Mouse (Mus musculus) lung, postnatal 36 days (tissue): ENCODE data around the gene Crabp2.

Source experiments
- DNase-seq: peaks from one replicate; pipeline ENCODE4 v3.0.0; 2022; ENCODE audit warnings: mixed read lengths

The Crabp2 gene

DNA sequence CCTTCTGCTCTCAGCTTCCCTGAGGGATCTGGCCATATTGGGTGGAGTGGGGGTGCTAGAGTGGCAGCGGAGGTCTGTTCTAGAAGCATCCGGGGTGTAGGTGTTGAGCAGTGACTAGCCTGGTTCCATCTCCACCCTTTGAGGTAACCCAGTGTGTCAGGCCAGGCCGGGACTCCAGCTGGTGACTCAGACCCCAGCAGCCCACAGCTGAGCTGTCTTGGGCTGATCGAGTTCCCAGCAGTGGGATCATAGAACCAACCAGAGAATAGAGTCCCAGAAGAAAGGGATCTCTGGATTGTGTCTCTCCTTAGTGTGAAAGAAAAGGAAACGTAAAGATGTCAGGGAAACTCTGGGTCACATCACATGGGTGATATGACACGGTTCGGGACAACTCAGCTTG, 10.9 kb downstream of the Crabp2 start:
- no peak for DNase-seq

DNA sequence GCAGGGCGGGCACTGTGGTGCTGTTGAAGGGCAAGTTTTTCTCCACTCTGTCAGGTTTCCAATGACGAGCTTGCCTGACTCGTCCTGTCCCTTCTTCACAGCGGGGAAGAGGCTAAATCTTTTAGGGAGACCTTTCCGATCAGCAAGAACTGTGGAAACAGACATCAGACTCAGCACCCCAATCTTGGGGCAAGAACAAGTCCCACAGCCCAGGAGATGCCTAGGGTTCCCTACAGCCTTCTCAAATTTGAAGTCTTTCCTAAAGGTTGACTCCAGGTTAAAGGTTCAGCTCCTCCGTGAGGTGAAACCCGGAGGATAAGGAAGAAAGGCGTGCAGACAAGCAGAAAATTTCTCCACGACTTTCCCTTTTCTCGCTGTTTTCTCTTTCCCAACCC, 11.7 kb downstream of the Crabp2 start:
- no peak for DNase-seq

DNA sequence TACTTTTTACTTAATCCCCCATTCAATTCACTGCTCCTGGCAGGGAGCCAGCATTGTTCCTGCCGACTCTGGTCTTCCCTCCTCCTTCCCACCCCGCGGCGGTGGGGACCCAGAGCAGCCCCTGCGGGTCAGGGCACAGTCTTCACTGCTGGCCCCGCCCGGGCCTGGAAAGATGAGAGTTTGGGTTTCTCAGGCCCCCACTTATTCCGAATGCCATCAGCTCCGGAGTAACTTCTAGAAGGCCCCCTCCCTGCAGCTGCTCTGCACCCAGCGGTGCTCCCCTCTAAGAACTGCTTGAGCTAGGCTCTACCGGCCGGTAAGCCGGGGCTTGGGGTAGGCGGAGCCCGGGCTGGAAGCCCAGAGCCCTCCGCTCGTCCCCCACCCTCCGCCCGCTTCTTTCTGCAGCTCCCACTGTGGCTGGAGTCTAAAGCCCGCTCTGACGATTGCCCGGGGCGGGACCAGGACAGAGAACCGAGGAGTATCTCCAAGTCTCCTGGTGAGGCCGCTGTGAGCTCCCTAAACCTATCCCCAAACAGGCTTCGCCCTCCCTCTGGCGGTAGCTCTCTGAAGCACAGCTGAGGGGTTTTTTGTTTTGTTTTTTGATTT, 12.2 kb downstream of the Crabp2 start:
- DNase-seq: peak; percentile 95

DNA sequence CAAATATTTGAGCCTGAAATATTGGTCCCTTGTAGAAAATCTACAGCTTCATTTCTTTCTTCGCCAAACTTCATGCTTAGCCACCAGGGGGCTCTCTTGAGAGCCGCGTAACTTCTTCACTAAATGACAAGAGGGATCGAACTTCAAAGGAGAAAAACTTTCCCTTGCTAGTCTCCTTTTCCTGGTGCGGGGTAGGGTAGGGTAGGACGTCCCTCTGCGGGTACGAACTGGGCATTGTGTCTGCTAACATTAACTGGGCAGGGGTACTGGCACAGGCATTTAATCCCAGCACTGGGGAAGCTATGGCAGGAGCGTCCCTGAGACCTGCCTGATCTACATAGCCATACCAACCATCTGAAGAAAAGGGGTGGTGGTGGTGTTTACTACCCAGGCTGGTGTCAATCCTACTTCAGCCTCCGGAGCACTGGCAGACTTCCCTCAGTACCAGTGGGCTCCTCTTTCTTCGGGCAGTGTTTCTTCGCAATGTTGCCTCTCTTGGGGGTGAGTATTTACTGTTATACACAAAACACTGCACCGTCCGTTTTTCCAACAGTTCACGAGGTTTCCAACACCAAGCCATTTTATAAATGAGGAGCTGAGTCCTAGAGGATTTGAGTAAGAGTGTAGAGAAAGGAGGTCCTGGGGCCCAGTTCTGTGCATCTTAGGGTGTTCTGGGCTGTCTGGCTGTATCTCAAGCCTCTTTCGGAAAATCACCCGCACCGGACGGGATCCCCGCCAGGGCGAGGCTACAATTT, 21.9 kb downstream of the Crabp2 start:
- peak; percentile 82 for DNase-seq

DNA sequence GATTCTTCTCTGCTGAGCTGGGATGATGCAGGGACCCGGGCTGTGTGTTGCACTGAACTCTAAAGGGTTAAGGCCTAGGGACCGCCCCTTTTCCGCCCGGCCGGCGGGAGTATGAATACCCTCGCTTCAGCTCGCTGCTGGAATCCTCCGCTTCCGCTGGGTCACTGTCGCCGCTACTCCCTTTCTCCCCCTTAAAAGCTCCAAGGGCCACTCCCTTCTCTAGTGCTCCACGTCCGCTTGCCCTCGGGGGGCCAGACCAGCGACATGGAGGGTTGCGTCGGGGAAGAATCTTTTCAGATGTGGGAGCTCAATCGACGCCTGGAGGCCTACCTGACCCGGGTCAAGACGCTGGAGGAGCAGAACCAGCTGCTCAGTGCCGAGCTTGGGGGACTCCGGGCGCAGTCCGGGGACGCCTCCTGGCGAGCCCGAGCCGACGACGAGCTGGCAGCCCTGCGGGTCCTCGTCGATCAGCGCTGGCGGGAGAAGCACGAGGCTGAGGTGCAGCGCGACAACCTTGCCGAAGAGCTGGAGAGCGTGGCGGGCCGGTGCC, 22.5 kb downstream of the Crabp2 start, which contains the start of gene Nes:
Nes (plus strand) TSS at position 140 of the 550 bp plus-strand sequence.
- peak; percentile 79 for DNase-seq

DNA sequence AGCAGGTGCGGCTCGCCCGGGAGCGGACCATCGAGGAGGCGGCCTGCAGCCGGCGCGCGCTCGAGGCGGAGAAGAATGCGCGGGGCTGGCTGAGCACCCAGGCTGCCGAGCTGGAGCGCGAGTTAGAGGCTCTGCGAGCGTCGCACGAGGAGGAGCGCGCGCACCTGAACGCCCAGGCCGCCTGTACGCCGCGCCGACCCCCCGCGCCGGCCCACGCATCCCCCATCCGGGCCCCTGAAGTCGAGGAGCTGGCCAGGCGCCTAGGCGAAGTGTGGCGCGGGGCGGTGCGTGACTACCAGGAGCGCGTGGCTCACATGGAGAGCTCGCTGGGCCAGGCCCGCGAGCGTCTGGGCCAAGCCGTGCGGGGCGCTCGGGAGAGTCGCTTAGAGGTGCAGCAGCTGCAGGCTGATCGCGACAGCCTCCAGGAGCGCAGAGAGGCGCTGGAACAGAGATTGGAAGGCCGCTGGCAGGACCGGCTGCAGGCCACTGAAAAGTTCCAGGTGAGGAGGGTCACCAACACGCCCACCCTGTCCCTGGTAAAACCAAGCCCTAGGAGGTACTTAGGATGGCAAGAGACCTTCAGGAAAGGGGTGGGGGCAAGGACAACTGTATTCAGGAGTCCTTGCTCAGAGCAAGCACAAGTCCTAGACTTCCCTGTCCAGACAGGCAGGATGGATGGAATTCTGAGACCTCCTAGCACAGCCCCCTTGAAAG, 23.2 kb downstream of the Crabp2 start:
- no peak for DNase-seq

DNA sequence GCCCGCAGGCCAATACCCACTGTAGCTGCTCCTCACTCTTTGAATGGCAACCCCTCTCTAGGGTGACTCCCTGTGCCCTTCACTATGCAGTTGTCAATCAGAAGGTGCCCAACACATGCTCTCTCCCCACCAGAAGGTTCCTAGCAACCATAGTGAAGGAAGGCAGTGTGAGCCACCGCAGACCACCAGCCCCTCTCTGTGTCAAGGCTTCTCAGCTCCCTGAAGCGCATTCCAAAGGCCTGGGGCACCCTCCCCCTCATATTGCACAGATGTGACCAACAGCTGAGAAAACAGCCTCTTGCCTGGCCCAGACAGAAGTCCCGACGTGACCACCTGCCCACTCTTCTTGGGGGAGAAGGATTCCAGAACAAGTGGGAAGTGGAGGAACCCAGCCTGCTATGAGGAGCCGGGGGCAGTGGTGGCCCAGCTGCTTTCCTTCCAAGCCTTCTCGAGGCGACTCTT, 23.8 kb downstream of the Crabp2 start:
- no peak for DNase-seq

DNA sequence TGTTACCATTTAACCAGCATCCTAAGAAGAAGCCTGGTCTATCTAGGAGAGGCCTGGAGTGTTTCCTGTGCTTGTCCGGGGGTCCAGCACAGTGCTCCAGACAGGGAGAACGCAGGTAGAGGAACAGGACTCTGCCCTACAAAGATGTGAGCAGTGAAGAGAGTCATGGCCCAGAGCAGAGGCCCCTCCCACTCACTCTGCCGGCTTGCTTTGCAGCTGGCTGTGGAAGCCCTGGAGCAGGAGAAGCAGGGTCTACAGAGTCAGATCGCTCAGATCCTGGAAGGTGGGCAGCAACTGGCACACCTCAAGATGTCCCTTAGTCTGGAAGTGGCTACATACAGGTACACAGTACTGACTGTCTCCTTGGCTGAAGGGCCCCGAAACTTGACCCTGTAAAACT, 24.3 kb downstream of the Crabp2 start:
- DNase-seq: no peak

DNA sequence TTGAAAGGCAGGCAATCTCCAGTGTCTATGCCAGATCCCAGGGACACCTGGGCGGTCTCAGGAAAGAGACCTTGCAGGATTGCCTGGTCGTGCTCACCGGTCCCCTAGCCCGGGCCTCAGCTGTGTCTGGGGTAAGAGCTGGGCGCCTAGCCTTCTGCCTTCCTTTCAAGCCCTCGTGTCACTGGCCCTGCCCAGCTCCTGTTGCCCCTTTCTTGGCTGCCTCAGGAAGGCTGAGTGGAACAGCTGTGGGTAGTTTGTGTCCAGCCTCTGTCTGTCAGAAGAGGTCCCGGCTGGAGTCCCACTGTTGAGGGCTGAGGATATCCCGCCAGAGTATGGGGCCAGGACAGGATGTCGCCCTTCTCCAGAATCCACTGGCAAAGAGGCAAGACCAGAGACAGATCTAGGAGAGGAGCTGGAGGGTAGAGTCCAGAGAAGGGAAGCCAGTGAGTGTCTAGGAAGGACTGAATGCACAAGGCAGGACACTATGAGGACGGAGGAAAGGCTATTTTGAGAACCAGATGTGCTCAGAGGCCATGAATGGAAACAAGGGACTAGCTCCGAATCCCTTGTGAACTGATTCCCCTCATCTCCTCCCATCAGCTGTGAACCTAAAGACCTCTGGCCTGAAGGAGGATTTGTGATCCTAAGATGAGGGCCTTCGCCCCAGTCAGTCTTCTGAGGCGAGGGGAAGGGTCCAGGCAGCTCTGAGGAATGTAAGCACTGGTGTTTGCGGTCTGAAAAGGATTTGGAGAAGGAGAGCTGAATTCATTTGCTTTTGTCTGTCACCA, 25.3 kb downstream of the Crabp2 start:
- no peak for DNase-seq

DNA sequence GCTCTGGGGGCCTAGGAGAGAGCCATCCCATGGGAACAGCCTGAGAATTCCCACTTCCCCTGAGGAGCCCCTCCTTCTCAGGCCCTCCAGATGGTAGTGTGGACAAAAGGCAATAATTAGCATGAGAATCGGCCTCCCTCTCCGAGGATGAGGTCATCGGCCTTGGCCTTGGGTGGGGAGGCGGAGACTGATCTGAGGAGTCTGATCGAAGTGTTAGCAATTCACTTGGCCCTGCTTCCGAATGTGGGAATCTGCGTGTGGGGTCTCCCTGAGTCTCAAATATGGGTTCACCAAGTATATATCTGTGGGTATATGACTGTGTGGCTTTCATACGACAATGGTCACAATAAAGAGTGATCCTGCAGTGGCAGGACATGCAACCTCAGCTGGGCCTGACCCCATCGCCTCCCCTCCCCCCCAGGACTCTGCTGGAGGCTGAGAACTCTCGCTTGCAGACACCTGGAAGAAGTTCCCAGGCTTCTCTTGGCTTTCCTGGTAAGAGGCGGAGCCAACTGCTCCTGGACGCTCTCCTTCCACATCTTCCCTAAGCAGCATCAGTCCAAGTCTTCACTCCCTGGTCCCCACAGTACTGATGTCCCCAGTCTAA, 26.0 kb downstream of the Crabp2 start:
- peak; percentile 46 for DNase-seq

DNA sequence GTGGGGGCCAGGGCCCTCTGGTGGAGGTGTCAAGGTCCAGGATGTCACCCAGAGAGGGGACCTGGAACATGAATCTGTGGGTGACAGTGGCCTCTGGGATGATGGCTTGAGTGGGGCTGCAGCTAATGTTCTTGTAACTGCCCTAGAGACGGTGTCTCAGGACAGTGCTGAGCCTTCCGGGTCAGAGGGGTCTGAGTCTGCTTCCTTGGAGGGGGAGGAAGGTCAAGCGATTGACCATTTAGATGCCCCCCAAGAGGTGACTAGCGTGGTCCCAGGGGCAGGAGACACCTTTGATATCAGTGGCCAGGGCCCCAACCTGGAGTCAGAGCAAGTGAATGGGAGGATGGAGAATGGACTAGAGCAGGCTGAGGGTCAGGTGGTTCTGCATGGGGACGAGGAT, 31.0 kb downstream of the Crabp2 start:
- DNase-seq: no peak

DNA sequence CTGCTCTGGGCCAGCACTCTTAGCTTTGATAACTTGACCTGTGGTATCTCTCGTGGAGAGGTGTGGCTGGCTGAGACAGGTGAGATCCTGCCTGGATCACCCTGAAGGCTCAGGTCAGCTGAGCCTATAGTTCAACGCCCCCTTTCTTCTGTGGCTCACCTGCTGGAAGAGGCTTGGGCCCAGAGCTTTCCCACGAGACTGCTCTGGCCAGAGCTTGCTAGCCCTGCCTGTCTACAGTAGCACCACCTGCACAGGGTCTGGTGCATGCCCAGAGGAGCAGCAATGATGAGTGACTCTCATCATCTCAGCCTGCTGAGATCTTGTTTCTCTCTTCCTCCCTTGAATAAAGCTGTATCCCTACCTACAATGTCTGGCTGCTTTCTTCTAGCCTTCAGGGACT, 31.6 kb downstream of the Crabp2 start:
- DNase-seq: no peak

DNA sequence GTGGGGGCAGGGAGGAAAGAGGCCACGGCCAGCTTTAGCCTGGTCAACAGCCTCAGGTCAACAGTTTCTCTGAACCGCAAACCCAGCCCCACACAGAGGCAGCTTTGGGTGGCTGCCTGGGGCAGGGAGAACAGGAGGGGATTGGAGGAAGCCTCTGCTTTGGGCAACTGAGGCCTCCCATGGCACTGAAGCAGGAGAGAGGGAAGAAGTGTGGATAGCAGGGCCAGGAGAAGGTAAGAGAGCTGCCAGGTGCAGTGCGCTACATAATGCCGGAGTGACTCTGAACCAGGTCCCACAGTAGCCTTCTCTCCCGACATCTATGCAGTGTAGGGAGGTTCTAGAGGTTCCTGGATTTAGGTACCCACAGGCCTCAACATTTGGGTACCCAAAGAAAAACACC, 32.3 kb downstream of the Crabp2 start:
- DNase-seq: no peak

DNA sequence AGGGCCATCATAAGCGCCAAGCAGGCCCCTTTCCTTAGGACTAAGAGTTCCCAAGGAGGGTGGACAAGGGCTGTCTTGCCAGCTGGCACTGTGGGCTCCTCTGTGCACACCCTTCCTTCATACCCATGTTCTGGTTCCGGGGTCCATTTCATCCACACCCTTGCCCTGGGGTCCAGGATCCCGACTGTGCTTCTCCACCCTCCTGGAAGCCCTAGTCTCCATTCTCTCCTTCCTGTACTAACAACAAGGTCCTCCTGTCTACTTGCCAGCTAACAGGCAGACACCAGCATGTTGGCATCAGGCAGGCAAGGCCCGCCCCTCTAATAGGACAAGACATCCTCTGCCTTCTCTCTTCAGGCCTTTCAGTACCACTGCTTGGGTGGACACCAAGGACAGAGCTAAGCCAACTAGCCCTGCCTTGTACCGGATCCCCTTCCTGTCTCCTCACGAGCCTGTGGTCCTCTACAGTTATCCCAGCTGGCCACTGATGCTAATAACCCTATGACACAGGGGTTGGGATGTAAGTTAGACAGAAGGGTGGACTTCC, 32.8 kb downstream of the Crabp2 start:
- peak; percentile 65 for DNase-seq

DNA sequence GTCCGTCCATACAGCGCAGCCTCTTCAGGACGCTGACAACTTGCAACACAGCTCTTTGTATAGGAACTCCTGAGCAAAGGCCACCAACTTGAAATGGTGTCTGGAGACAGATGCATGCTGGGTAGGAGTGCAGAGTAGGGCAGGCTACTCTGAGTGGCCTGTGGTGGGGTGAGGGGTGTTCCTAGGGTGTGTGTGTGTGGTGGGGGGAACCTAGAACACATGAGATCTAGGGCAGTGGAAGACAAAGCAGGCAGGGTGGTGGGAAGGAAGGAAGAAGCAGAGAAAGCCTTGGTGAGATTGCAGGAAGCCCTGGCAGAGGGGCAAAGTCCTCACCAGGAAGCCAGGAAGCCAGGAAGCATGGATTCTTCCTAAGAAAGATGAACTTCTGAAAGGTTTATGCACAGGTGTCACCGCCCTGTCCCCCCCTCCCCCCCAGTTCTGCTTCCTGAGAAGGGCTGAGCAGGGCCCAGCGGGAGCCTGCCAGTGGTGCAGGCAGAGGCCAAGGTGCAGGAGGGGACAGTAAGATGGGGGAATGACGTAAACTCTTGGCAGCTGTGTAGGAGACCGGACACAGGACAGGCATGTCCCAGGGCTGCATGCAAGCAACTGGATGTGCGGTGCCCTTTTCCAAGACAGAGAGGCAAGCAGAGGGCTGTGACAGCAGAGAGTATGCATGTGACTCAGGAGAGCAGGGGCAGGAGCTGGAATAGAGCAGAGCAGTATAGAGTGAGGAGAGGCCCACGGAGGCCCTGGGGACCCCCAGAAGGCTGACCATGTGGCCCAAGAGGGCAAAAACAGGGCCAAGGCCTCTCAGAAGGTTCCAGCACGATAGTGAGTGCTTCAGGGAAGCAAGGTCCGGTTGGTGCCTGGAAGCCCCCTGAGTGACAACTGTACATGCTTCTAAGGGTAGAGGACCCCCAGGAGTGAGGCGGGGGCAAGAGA, 33.7 kb downstream of the Crabp2 start:
- DNase-seq: peak; percentile 87

DNA sequence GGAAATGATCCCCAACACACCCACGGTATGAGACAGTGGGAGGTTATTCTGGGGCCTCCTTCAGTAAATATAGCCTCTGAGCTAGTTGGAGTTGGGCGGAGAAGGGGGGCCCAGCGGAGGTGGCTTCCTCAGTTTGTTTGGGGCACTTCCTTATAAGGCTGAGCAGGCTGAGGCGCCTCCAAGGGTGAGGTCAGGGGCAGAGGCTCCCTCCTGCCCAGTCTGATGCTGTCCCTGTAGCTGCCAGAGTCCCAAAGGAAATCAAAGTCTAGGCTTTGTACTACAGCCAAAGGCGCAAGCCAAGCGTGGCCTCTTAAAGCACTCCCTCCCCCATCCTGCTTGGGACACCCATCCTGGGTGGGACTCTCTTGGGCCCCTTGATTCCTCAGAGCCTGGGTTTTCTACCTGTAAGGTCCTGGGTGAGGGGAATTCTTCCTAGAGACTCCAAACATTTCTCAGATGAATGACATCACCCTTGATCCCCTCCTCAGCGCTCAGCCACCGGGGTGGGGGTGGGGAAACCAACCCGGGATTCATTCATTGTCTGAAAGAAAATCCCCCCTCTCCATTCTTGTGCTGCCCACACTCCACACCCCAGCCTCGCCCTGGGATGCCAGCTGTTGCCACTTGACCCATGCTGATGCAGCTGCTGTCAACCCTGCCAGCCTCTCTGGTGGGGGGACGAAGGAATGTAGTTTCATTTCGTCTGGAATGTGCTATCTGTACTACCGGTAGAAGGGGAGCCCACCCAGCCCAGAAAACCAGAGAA, 34.6 kb downstream of the Crabp2 start:
- peak; percentile 89 for DNase-seq

DNA sequence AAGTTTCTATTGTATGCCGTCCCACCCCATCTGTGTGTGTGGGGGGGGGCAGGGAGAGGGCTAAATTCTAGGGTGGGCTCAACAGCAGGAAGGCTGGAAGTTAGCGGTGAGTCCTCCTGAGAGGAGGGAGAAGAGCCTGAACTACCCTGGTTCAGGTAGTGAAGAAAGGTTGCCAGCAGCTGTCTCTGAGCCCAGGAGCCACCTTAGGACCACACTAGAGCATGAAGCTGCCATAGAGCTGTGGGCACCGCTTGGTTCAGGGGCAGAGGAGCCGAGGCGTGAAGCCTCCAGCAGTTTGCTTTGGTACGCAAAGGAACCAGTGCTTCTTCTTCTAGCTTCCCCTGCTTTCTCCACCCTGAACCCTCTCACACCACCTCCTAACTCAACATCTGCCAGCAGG, 35.2 kb downstream of the Crabp2 start:
- no peak for DNase-seq

DNA sequence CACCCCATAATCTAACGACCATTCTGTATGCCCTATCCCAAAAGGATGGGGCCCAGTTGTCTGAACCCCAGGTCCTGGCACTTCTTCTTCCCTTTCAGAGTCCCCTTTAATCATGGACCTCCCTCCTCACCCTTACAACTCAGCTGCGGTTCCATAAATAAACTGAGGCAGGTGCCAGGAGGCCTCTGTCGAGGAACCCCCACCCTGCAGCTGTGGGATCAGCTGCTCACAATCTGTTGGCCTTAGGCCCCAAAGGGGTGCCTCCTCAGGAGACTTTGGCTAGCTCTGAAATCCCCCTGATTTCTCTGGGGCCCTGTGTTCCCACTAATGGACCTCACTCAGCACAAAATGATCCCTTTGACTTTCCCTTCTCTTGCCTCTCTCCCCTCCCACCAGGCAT, 35.6 kb downstream of the Crabp2 start:
- DNase-seq: no peak

DNA sequence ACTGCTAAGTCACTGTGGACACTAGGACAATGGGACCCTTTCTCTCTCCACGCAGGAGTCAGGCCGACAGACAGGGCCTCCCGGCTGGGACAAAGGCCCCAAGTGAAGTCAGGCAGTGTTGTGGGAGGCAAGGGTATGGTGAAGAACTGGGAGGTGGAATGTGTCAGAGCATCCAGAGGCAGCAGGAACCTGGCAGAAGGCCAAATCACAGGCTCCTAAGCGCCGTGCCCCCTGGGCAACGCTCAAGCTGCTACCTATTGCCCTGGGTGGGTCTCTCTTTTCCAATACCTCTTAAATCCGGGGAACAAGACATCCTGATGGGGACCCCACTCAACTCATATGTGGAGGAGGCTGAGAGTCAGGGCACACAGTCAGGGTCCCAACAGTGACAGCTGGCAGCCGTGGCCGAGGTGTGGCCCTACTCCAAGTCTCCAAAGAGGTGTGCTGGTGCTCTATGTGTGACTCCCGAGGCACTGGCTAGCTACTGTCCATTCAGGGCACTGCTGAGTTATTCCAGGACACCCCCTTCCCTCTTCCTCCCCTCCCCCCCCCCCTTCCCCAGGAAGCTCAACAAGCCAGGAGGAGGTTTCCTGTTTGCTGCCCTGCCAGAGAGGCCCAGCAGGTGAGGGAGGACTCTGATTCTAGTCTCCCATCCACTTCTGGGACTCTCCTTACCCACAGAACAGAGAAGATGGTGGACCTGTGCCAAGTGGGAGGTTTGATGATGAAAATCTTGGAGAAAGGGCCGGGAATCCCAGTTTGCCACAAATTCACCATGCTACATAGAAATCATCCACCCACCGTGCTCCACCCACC, 37.2 kb downstream of the Crabp2 start:
- DNase-seq: no peak
